8 mouse cellular contexts compared by ENCODE assay signal in genomic region chr10:128458348-128458718, GRCm38 (mm10). TPM values are rescaled to one million over a fixed set of nuclear protein-coding genes. Genes with fewer than 3 reads are reported as not detected.
A peak's percentile ranks its signal among the peaks of the same experiment; 100 is the strongest.
DNase-seq lines count a peak whose midpoint lies in the region; ATAC-seq and TF ChIP-seq lines count a peak whose summit lies in the region.

No protein-coding gene starts in this region.

- no peaks in the 10 kb centered on the region for H3K27me3 ChIP-seq in MEL (ENCODE audit: control insufficient read depth in 1 of 2, insufficient read depth in 2 of 2, low read length in 2 of 2)
- H3K27me3 ChIP-seq in forebrain, postnatal 0 days (ENCODE audit: insufficient read depth, low read length) = no peaks in the 10 kb centered on the region
- no peaks in the 10 kb centered on the region for H3K27me3 ChIP-seq in hindbrain, embryonic 11.5 days (ENCODE audit: control insufficient read depth, insufficient read depth, low read length)
- no peaks in the 10 kb centered on the region for H3K27me3 ChIP-seq in lung, postnatal 0 days (replicated peaks; ENCODE audit: insufficient read depth, low read length)

- H3K27ac ChIP-seq in MEL (ENCODE audit: control insufficient read depth, low read depth, low read length) = peak overlapping the region; percentile 64
- peak overlapping the region; percentile 95 for H3K27ac ChIP-seq in forebrain, postnatal 0 days (ENCODE audit: low read depth, low read length)
- peak overlapping the region; percentile 96 for H3K27ac ChIP-seq in hindbrain, embryonic 11.5 days (ENCODE audit: low read depth, low read length)
- H3K27ac ChIP-seq in lung, postnatal 0 days (ENCODE audit: low read length) = peak overlapping the region; percentile 93

- H3K36me3 ChIP-seq in MEL (ENCODE audit: control insufficient read depth in 1 of 2, insufficient read depth in 2 of 2, low read length in 2 of 2) = peaks cover 4 to 7% of the 10 kb centered on the region in 2 experiments; a peak in 3 of 4 replicates
- H3K36me3 ChIP-seq in forebrain, postnatal 0 days (ENCODE audit: insufficient read depth) = peaks cover 11% of the 10 kb centered on the region; the same call in 1 of the 2 replicates
- H3K36me3 ChIP-seq in hindbrain, embryonic 11.5 days (ENCODE audit: control insufficient read depth, insufficient read depth, low read length) = no peaks in the 10 kb centered on the region; the same call in 1 of the 2 replicates
- H3K36me3 ChIP-seq in lung, postnatal 0 days (ENCODE audit: insufficient read depth, low read length) = peaks cover 7% of the 10 kb centered on the region; the same call in 1 of the 2 replicates

- TF ChIP-seq CTCF in MEL (IDR thresholded peaks at IDR 0.05 in 2 of 3, conservative IDR thresholded peaks at IDR 0.05 in 1 of 3; ENCODE audit: control insufficient read depth in 1 of 3, insufficient read depth in 1 of 3, low read depth in 2 of 3, low read length in 3 of 3, poor library complexity in 1 of 3, severe bottlenecking in 1 of 3) = no peak
- no peak for TF ChIP-seq CTCF in forebrain, postnatal 0 days (IDR thresholded peaks at IDR 0.05; ENCODE audit: low read depth)
- TF ChIP-seq CTCF in lung, postnatal 0 days (IDR thresholded peaks at IDR 0.05) = no peak

- peaks cover 5 to 17% of the 10 kb centered on the region in 2 experiments; a peak in 3 of 4 replicates for H3K4me1 ChIP-seq in MEL (ENCODE audit: control insufficient read depth in 1 of 2, insufficient read depth in 2 of 2, low read length in 2 of 2)
- H3K4me1 ChIP-seq in forebrain, postnatal 0 days (ENCODE audit: insufficient read depth) = peaks cover 10% of the 10 kb centered on the region; the same call in 1 of the 2 replicates
- H3K4me1 ChIP-seq in hindbrain, embryonic 11.5 days (replicated peaks; ENCODE audit: control insufficient read depth, insufficient read depth, low read length) = 0 out of 2 replicates have a peak, but pooled peaks cover 2% of the 10 kb centered on the region
- H3K4me1 ChIP-seq in lung, postnatal 0 days (ENCODE audit: insufficient read depth, low read depth, low read length) = 0 out of 2 replicates have a peak, but pooled peaks cover 11% of the 10 kb centered on the region

- DNase-seq in MEL (ENCODE audit: low read depth, low spot score) = peak; percentile 90
- peak; percentile 84 to 94 for DNase-seq in cerebellum, adult 18-20 months
- DNase-seq in forebrain, postnatal 0 days = peak; percentile 94
- DNase-seq in hindbrain, embryonic 11.5 days (ENCODE audit: low spot score) = peak; percentile 94
- peak; percentile 97 for DNase-seq in layer of hippocampus, postnatal 10 days (ENCODE audit: low spot score in 2 of 2)
- peak; percentile 80 for DNase-seq in lung, postnatal 0 days (ENCODE audit: low spot score)
- DNase-seq in ovary, postnatal 10 days (ENCODE audit: low spot score) = peak; percentile 99
- DNase-seq in thymus, postnatal 10 days (ENCODE audit: low spot score in 2 of 2) = peak; percentile 81 to 91

- H3K9ac ChIP-seq in MEL (ENCODE audit: control insufficient read depth, low read depth, low read length, poor library complexity, severe bottlenecking) = peak overlapping the region; percentile 81
- peak overlapping the region; percentile 90 for H3K9ac ChIP-seq in forebrain, postnatal 0 days
- peak overlapping the region; percentile 99 for H3K9ac ChIP-seq in hindbrain, embryonic 11.5 days (ENCODE audit: low read depth, low read length)
- peak overlapping the region; percentile 76 for H3K9ac ChIP-seq in lung, postnatal 0 days (replicated peaks; ENCODE audit: low read depth)

- peak overlapping the region; percentile 57 for H3K4me2 ChIP-seq in forebrain, postnatal 0 days (ENCODE audit: low read depth)
- H3K4me2 ChIP-seq in hindbrain, embryonic 11.5 days (replicated peaks; ENCODE audit: low read depth, low read length) = peak overlapping the region; percentile 79
- H3K4me2 ChIP-seq in lung, postnatal 0 days (replicated peaks; ENCODE audit: low read depth, low read length) = peak overlapping the region; percentile 79

- peak; percentile 39 to 52; a peak in 2 of 4 replicates for TF ChIP-seq POLR2A in MEL (IDR thresholded peaks at IDR 0.05; ENCODE audit: control insufficient read depth in 1 of 2, insufficient read depth in 1 of 2, low read depth in 1 of 2, low read length in 2 of 2, poor library complexity in 1 of 2)

- no peak for TF ChIP-seq EP300 in MEL (IDR thresholded peaks at IDR 0.05; ENCODE audit: low read depth in 1 of 2, low read length in 2 of 2)
- TF ChIP-seq EP300 in lung, postnatal 0 days (IDR thresholded peaks at IDR 0.05) = no peak

- peak overlapping the region; percentile 62 to 73 for H3K4me3 ChIP-seq in MEL (ENCODE audit: control insufficient read depth in 1 of 2, insufficient read depth in 1 of 2, low read depth in 2 of 2, low read length in 2 of 2)
- H3K4me3 ChIP-seq in forebrain, postnatal 0 days (ENCODE audit: low read depth, low read length) = peak overlapping the region; percentile 86
- H3K4me3 ChIP-seq in hindbrain, embryonic 11.5 days (ENCODE audit: low read depth, low read length) = peak overlapping the region; percentile 97
- peak overlapping the region; percentile 85 for H3K4me3 ChIP-seq in lung, postnatal 0 days (ENCODE audit: low read depth, low read length)

- peak; percentile 64 for ATAC-seq in forebrain, postnatal 0 days
- peak; percentile 77 for ATAC-seq in hindbrain, embryonic 11.5 days (ENCODE audit: low FRiP score)
- ATAC-seq in lung, postnatal 0 days = peak; percentile 64

- H3K79me2 ChIP-seq in MEL (ENCODE audit: control insufficient read depth, insufficient read depth, low read length, poor library complexity) = peaks cover 21% of the 10 kb centered on the region

- 0% methylated on average over 29 of the region's 29 CpGs for WGBS in forebrain, postnatal 0 days
- WGBS in hindbrain, embryonic 11.5 days = under 1% methylated on average over 29 of the region's 29 CpGs
- WGBS in lung, postnatal 0 days = under 1% methylated on average over 29 of the region's 29 CpGs

- H3K9me3 ChIP-seq in MEL (replicated peaks; ENCODE audit: insufficient read depth, low read length) = no peaks in the 10 kb centered on the region
- H3K9me3 ChIP-seq in forebrain, postnatal 0 days (ENCODE audit: low read length) = no peaks in the 10 kb centered on the region
- no peaks in the 10 kb centered on the region for H3K9me3 ChIP-seq in hindbrain, embryonic 11.5 days (ENCODE audit: control insufficient read depth, low read length)
- H3K9me3 ChIP-seq in lung, postnatal 0 days (ENCODE audit: low read length) = no peaks in the 10 kb centered on the region

- TF ChIP-seq RAD21 in MEL (IDR thresholded peaks at IDR 0.05; ENCODE audit: low read depth, low read length) = no peak

RNA-seq across cellular contexts. Expression of gene Smarcc2, which starts 0.7 kb away (rescaled TPM):
- total RNA-seq in MEL (2012; rRNA removed) = 22.3 and 24.8 TPM in 2 replicates
- polyA plus RNA-seq in MEL (2012; ENCODE audit: insufficient read depth in 1 of 2, insufficient read length in 2 of 2, low read depth in 1 of 2, low replicate concordance in 2 of 2, missing spikeins in 1 of 2) = 100 to 1,000 TPM in 1 of 2 experiments, 10 to 100 TPM in 1; 68.8 to 226 TPM
- total RNA-seq in forebrain, postnatal 0 days (2014; rRNA removed) = 197 and 223 TPM in 2 replicates
- polyA plus RNA-seq in forebrain, postnatal 0 days (2015; fragmentation: Nextera tagmentation; extraction: Ambion mirVana) = 117 and 134 TPM in 2 replicates
- polyA plus RNA-seq in hindbrain, embryonic 11.5 days (2014; fragmentation: Nextera tagmentation; extraction: Ambion mirVana) = 126 and 170 TPM in 2 replicates
- 100 to 1,000 TPM; 205 to 222 TPM for total RNA-seq in layer of hippocampus, postnatal 10 days (2021)
- polyA plus RNA-seq in lung, postnatal 0 days (2015; fragmentation: Nextera tagmentation; extraction: Ambion mirVana) = 28.9 and 33.0 TPM in 2 replicates

RNA-seq across cellular contexts. Expression of gene Myl6, which starts 35.6 kb away (rescaled TPM):
- total RNA-seq in MEL (2012; rRNA removed) = 560 and 589 TPM in 2 replicates
- polyA plus RNA-seq in MEL (2012; ENCODE audit: insufficient read depth in 1 of 2, insufficient read length in 2 of 2, low read depth in 1 of 2, low replicate concordance in 2 of 2, missing spikeins in 1 of 2) = 100 to 1,000 TPM in 1 of 2 experiments, not detected in 1; 399 TPM
- 694 and 855 TPM in 2 replicates for total RNA-seq in forebrain, postnatal 0 days (2014; rRNA removed)
- polyA plus RNA-seq in forebrain, postnatal 0 days (2015; fragmentation: Nextera tagmentation; extraction: Ambion mirVana) = 844 and 972 TPM in 2 replicates
- polyA plus RNA-seq in hindbrain, embryonic 11.5 days (2014; fragmentation: Nextera tagmentation; extraction: Ambion mirVana) = 742 and 751 TPM in 2 replicates
- total RNA-seq in layer of hippocampus, postnatal 10 days (2021) = 100 to 1,000 TPM; 608 to 632 TPM
- 1,888 and 2,049 TPM in 2 replicates for polyA plus RNA-seq in lung, postnatal 0 days (2015; fragmentation: Nextera tagmentation; extraction: Ambion mirVana)

RNA-seq across cellular contexts. Expression of gene Myl6b, which starts 40.2 kb away (rescaled TPM):
- total RNA-seq in MEL (2012; rRNA removed) = 1.8 and 2.6 TPM in 2 replicates
- 10 to 100 TPM in 1 of 2 experiments, not detected in 1; 18.8 TPM for polyA plus RNA-seq in MEL (2012; ENCODE audit: insufficient read depth in 1 of 2, insufficient read length in 2 of 2, low read depth in 1 of 2, low replicate concordance in 2 of 2, missing spikeins in 1 of 2)
- total RNA-seq in forebrain, postnatal 0 days (2014; rRNA removed) = 23.7 and 31.4 TPM in 2 replicates
- 4.5 and 4.8 TPM in 2 replicates for polyA plus RNA-seq in forebrain, postnatal 0 days (2015; fragmentation: Nextera tagmentation; extraction: Ambion mirVana)
- 3.3 and 4.2 TPM in 2 replicates for polyA plus RNA-seq in hindbrain, embryonic 11.5 days (2014; fragmentation: Nextera tagmentation; extraction: Ambion mirVana)
- 10 to 100 TPM; 25.5 to 29.3 TPM for total RNA-seq in layer of hippocampus, postnatal 10 days (2021)
- 5.5 and 5.9 TPM in 2 replicates for polyA plus RNA-seq in lung, postnatal 0 days (2015; fragmentation: Nextera tagmentation; extraction: Ambion mirVana)

RNA-seq across cellular contexts. Expression of gene Rnf41, which starts 46.9 kb away (rescaled TPM):
- 25.4 and 28.1 TPM in 2 replicates for total RNA-seq in MEL (2012; rRNA removed)
- 10 to 100 TPM in 1 of 2 experiments, not detected in 1; 27.4 TPM for polyA plus RNA-seq in MEL (2012; ENCODE audit: insufficient read depth in 1 of 2, insufficient read length in 2 of 2, low read depth in 1 of 2, low replicate concordance in 2 of 2, missing spikeins in 1 of 2)
- total RNA-seq in forebrain, postnatal 0 days (2014; rRNA removed) = 118 and 129 TPM in 2 replicates
- polyA plus RNA-seq in forebrain, postnatal 0 days (2015; fragmentation: Nextera tagmentation; extraction: Ambion mirVana) = 95.9 and 108 TPM in 2 replicates
- polyA plus RNA-seq in hindbrain, embryonic 11.5 days (2014; fragmentation: Nextera tagmentation; extraction: Ambion mirVana) = 44.2 and 44.7 TPM in 2 replicates
- 10 to 100 TPM; 76.0 to 78.2 TPM for total RNA-seq in layer of hippocampus, postnatal 10 days (2021)
- polyA plus RNA-seq in lung, postnatal 0 days (2015; fragmentation: Nextera tagmentation; extraction: Ambion mirVana) = 31.3 and 32.2 TPM in 2 replicates

RNA-seq across cellular contexts. Expression of gene Nabp2, which starts 47.0 kb away (rescaled TPM):
- 33.7 and 39.9 TPM in 2 replicates for total RNA-seq in MEL (2012; rRNA removed)
- 100 to 1,000 TPM; 166 to 249 TPM for polyA plus RNA-seq in MEL (2012; ENCODE audit: insufficient read depth in 1 of 2, insufficient read length in 2 of 2, low read depth in 1 of 2, low replicate concordance in 2 of 2, missing spikeins in 1 of 2)
- total RNA-seq in forebrain, postnatal 0 days (2014; rRNA removed) = 82.2 and 90.1 TPM in 2 replicates
- 158 and 159 TPM in 2 replicates for polyA plus RNA-seq in forebrain, postnatal 0 days (2015; fragmentation: Nextera tagmentation; extraction: Ambion mirVana)
- 125 and 130 TPM in 2 replicates for polyA plus RNA-seq in hindbrain, embryonic 11.5 days (2014; fragmentation: Nextera tagmentation; extraction: Ambion mirVana)
- 10 to 100 TPM; 94.1 to 94.2 TPM for total RNA-seq in layer of hippocampus, postnatal 10 days (2021)
- polyA plus RNA-seq in lung, postnatal 0 days (2015; fragmentation: Nextera tagmentation; extraction: Ambion mirVana) = 48.6 and 54.7 TPM in 2 replicates

Comparison
In these comparisons a context has a peak if more than half of its experiments do, and no peak if none do; other contexts are left out.
1. Peak in every context shown above with its lines: DNase-seq, ATAC-seq, H3K4me3 ChIP-seq and H3K27ac ChIP-seq.